Mouse (Mus musculus): ENCODE results near the gene Gm28308. TPM values are rescaled to one million over a fixed set of nuclear protein-coding genes. Genes with fewer than 3 reads are reported as not detected.

Gene Gm28308
- polyA plus RNA-seq, 1 experiment: not detected

- Histone ChIP-seq H3K27ac (ENCODE audit: insufficient read depth, low read length) (no peak overlapping the region), H3K36me3 (ENCODE audit: control insufficient read depth, insufficient read depth, low read length) (no peaks in the 10 kb centered on the region), H3K27me3 (ENCODE audit: control insufficient read depth, insufficient read depth, low read length) (peaks cover 49% of the 10 kb centered on the region), H3K4me1 (ENCODE audit: control insufficient read depth, insufficient read depth, insufficient read length) (peaks cover 12% of the 10 kb centered on the region), H3K4me3 (ENCODE audit: extremely low read depth, insufficient read depth, insufficient read length) (no peak overlapping the region)
- no peak for TF ChIP-seq CTCF (IDR thresholded peaks at IDR 0.05; ENCODE audit: extremely low read depth, insufficient read depth, insufficient read length, insufficient replicate concordance)
- TF ChIP-seq POLR2A (IDR thresholded peaks at IDR 0.05; ENCODE audit: low read depth, low read length): no peak
- WGBS: 39% methylated on average over 14 of the region's 14 CpGs
- no peak for DNase-seq (ENCODE audit: low read depth in 1 of 2, low spot score in 2 of 2)
Measured at GRCm38 (mm10) chr6:52218643-52219215, 5.6 kb upstream of the Gm28308 start.

GRCm38 (mm10) chr6:52217895-52218642, 4.9 kb upstream of the Gm28308 start:
- peak overlapping the region; percentile 46; the same call in 1 of the 2 replicates for H3K4me3 ChIP-seq (ENCODE audit: extremely low read depth, insufficient read depth, insufficient read length)
- no peak overlapping the region for H3K27ac ChIP-seq (ENCODE audit: insufficient read depth, low read length)
- DNase-seq (ENCODE audit: low read depth in 1 of 2, low spot score in 2 of 2): no peak
- peaks cover 12% of the 10 kb centered on the region for H3K4me1 ChIP-seq (ENCODE audit: control insufficient read depth, insufficient read depth, insufficient read length)
- no peaks in the 10 kb centered on the region for H3K36me3 ChIP-seq (ENCODE audit: control insufficient read depth, insufficient read depth, low read length)
- TF ChIP-seq CTCF (IDR thresholded peaks at IDR 0.05; ENCODE audit: extremely low read depth, insufficient read depth, insufficient read length, insufficient replicate concordance): no peak
- TF ChIP-seq POLR2A (IDR thresholded peaks at IDR 0.05; ENCODE audit: low read depth, low read length): no peak
- H3K27me3 ChIP-seq (ENCODE audit: control insufficient read depth, insufficient read depth, low read length): peaks cover 53% of the 10 kb centered on the region
- 16% methylated on average over 23 of the region's 23 CpGs for WGBS

- no peak for DNase-seq (ENCODE audit: low read depth in 1 of 2, low spot score in 2 of 2)
- Histone ChIP-seq H3K36me3 (ENCODE audit: control insufficient read depth, insufficient read depth, low read length) (no peaks in the 10 kb centered on the region), H3K4me3 (ENCODE audit: extremely low read depth, insufficient read depth, insufficient read length) (peak overlapping the region; percentile 46), H3K27ac (ENCODE audit: insufficient read depth, low read length) (no peak overlapping the region), H3K4me1 (ENCODE audit: control insufficient read depth, insufficient read depth, insufficient read length) (peaks cover 15% of the 10 kb centered on the region), H3K27me3 (ENCODE audit: control insufficient read depth, insufficient read depth, low read length) (peaks cover 55% of the 10 kb centered on the region)
- 1% methylated on average over 25 of the region's 25 CpGs for WGBS
- TF ChIP-seq CTCF (IDR thresholded peaks at IDR 0.05; ENCODE audit: extremely low read depth, insufficient read depth, insufficient read length, insufficient replicate concordance) (no peak), POLR2A (IDR thresholded peaks at IDR 0.05; ENCODE audit: low read depth, low read length) (no peak)
Measured at GRCm38 (mm10) chr6:52217459-52217768, 4.3 kb upstream of the Gm28308 start.

GRCm38 (mm10) chr6:52216691-52217458, 3.7 kb upstream of the Gm28308 start:
- H3K27ac ChIP-seq (ENCODE audit: insufficient read depth, low read length): no peak overlapping the region
- WGBS: 1% methylated on average over 60 of the region's 60 CpGs
- TF ChIP-seq CTCF (IDR thresholded peaks at IDR 0.05; ENCODE audit: extremely low read depth, insufficient read depth, insufficient read length, insufficient replicate concordance) (no peak), POLR2A (IDR thresholded peaks at IDR 0.05; ENCODE audit: low read depth, low read length) (no peak)

GRCm38 (mm10) chr6:52215771-52216535, 2.8 kb upstream of the Gm28308 start:
- no peak for DNase-seq (ENCODE audit: low read depth in 1 of 2, low spot score in 2 of 2)
- Histone ChIP-seq H3K4me1 (ENCODE audit: control insufficient read depth, insufficient read depth, insufficient read length) (peaks cover 15% of the 10 kb centered on the region), H3K27me3 (ENCODE audit: control insufficient read depth, insufficient read depth, low read length) (peaks cover 49% of the 10 kb centered on the region), H3K4me3 (ENCODE audit: extremely low read depth, insufficient read depth, insufficient read length) (no peak overlapping the region), H3K27ac (ENCODE audit: insufficient read depth, low read length) (no peak overlapping the region), H3K36me3 (ENCODE audit: control insufficient read depth, insufficient read depth, low read length) (no peaks in the 10 kb centered on the region)
- 16% methylated on average over 30 of the region's 30 CpGs for WGBS
- TF ChIP-seq POLR2A (IDR thresholded peaks at IDR 0.05; ENCODE audit: low read depth, low read length) (no peak), CTCF (IDR thresholded peaks at IDR 0.05; ENCODE audit: extremely low read depth, insufficient read depth, insufficient read length, insufficient replicate concordance) (no peak)

More at GRCm38 (mm10) chr6:52216691-52217458, 3.7 kb upstream of the Gm28308 start:
- peak overlapping the region; percentile 46 for H3K4me3 ChIP-seq (ENCODE audit: extremely low read depth, insufficient read depth, insufficient read length)
- peaks cover 52% of the 10 kb centered on the region for H3K27me3 ChIP-seq (ENCODE audit: control insufficient read depth, insufficient read depth, low read length)
- DNase-seq (ENCODE audit: low read depth in 1 of 2, low spot score in 2 of 2): no peak
- H3K36me3 ChIP-seq (ENCODE audit: control insufficient read depth, insufficient read depth, low read length): no peaks in the 10 kb centered on the region
- H3K4me1 ChIP-seq (ENCODE audit: control insufficient read depth, insufficient read depth, insufficient read length): peaks cover 15% of the 10 kb centered on the region

GRCm38 (mm10) chr6:52215070-52215469, 1.9 kb upstream of the Gm28308 start:
- 88% methylated on average over 3 of the region's 3 CpGs for WGBS
- Histone ChIP-seq H3K27ac (ENCODE audit: insufficient read depth, low read length) (no peak overlapping the region), H3K4me1 (ENCODE audit: control insufficient read depth, insufficient read depth, insufficient read length) (peaks cover 15% of the 10 kb centered on the region), H3K36me3 (ENCODE audit: control insufficient read depth, insufficient read depth, low read length) (no peaks in the 10 kb centered on the region), H3K4me3 (ENCODE audit: extremely low read depth, insufficient read depth, insufficient read length) (no peak overlapping the region), H3K27me3 (ENCODE audit: control insufficient read depth, insufficient read depth, low read length) (peaks cover 45% of the 10 kb centered on the region)
- no peak for TF ChIP-seq POLR2A (IDR thresholded peaks at IDR 0.05; ENCODE audit: low read depth, low read length)
- TF ChIP-seq CTCF (IDR thresholded peaks at IDR 0.05; ENCODE audit: extremely low read depth, insufficient read depth, insufficient read length, insufficient replicate concordance): no peak
- no peak for DNase-seq (ENCODE audit: low read depth in 1 of 2, low spot score in 2 of 2)
